Mouse (Mus musculus) hindbrain, embryonic 16.5 days (tissue): ENCODE data around the gene Rnf19b. TPM values are rescaled to one million over a fixed set of nuclear protein-coding genes. Genes with fewer than 3 reads are reported as not detected.

ENCODE experiments used
- ATAC-seq: fragments of 200-750 bp; cut with Nextera tagmentation; 2 replicates; pipeline ENCODE4 v1.8.0; 2017; ENCODE audit warnings: moderate TSS enrichment, moderate library complexity
- H3K27ac ChIP-seq: fragments of 300-500 bp; sonication (generic); 2 replicates; pipeline ENCODE4 v1.5.1; 2014; ENCODE audit warnings: low read depth, mild to moderate bottlenecking, control low read depth, low read length, moderate library complexity
- H3K27me3 ChIP-seq: fragments of 300-500 bp; sonication (generic); replicated peaks from 2 replicates; pipeline ENCODE4 v1.6.1; 2014; ENCODE audit warnings: low read length; ENCODE audit not compliant: control insufficient read depth, insufficient read depth
- H3K36me3 ChIP-seq: fragments of 300-500 bp; sonication (generic); 2 replicates; pipeline ENCODE4 v1.6.1; 2014; ENCODE audit warnings: mild to moderate bottlenecking, low read length, moderate library complexity, mixed read lengths; ENCODE audit not compliant: control insufficient read depth, insufficient read depth
- H3K4me1 ChIP-seq: fragments of 300-500 bp; sonication (generic); 2 replicates; pipeline ENCODE4 v1.6.1; 2014; ENCODE audit warnings: low read depth, low read length; ENCODE audit not compliant: control insufficient read depth, insufficient read depth
- H3K4me2 ChIP-seq: fragments of 300-500 bp; sonication (generic); 2 replicates; pipeline ENCODE4 v1.6.1; 2014; ENCODE audit warnings: mild to moderate bottlenecking, low read length, control low read depth, moderate library complexity
- H3K4me3 ChIP-seq: fragments of 300-500 bp; sonication (generic); 2 replicates; pipeline ENCODE4 v1.5.1; 2014; ENCODE audit warnings: mild to moderate bottlenecking, low read length, control low read depth, moderate library complexity
- H3K9ac ChIP-seq: fragments of 300-500 bp; sonication (generic); 2 replicates; pipeline ENCODE4 v1.6.1; 2014; ENCODE audit warnings: low read depth, mild to moderate bottlenecking, control low read depth, low read length, moderate library complexity
- H3K9me3 ChIP-seq: fragments of 300-500 bp; sonication (generic); 2 replicates; pipeline ENCODE4 v1.6.1; 2014; ENCODE audit warnings: mild to moderate bottlenecking, low read length, moderate library complexity; ENCODE audit not compliant: control insufficient read depth
- WGBS: fragments of 180-500 bp; shearing (Covaris S2); extraction: QIAGEN DNeasy Blood & Tissue Kit; methylation state at CpG from one replicate; pipeline ENCODE4 v1.1.7; 2014; 5-methylcytosine and 5-hydroxymethylcytosine counted together
- polyA plus RNA-seq: library from polyadenylated mRNA; unstranded; fragments of >200 nt; fragmentation: Nextera tagmentation; extraction: Ambion mirVana; gene quantifications from 2 replicates; pipeline ENCODE4 v1.2.1, GENCODE M21; 2015

The Rnf19b gene
- polyA plus RNA-seq, 1 experiment from 2014 or later: 30.8 TPM

GRCm38 (mm10) chr4:129049306-129050011, 8.6 kb upstream of the Rnf19b start:
- 2% methylated on average over 22 of the region's 23 CpGs for WGBS

GRCm38 (mm10) chr4:129050365-129050764, 7.7 kb upstream of the Rnf19b start:
- no peak overlapping the region for H3K9ac ChIP-seq
- H3K27ac ChIP-seq: peak overlapping the region; percentile 96
- 68% methylated on average over 4 of the region's 4 CpGs for WGBS
- H3K27me3 ChIP-seq: no peaks in the 10 kb centered on the region
- H3K4me1 ChIP-seq: peaks cover 11% of the 10 kb centered on the region
- no peak for ATAC-seq
- no peaks in the 10 kb centered on the region for H3K9me3 ChIP-seq
- no peaks in the 10 kb centered on the region for H3K36me3 ChIP-seq
- H3K4me3 ChIP-seq: no peak overlapping the region
- no peak overlapping the region for H3K4me2 ChIP-seq

More at GRCm38 (mm10) chr4:129049306-129050011, 8.6 kb upstream of the Rnf19b start:
- H3K27ac ChIP-seq: peak overlapping the region; percentile 96
- no peaks in the 10 kb centered on the region for H3K27me3 ChIP-seq
- ATAC-seq: peak; percentile 63; the same call in 1 of the 2 replicates
- H3K36me3 ChIP-seq: no peaks in the 10 kb centered on the region
- H3K4me2 ChIP-seq: peak overlapping the region; percentile 93
- no peaks in the 10 kb centered on the region for H3K9me3 ChIP-seq
- H3K4me1 ChIP-seq: peaks cover 11% of the 10 kb centered on the region
- H3K4me3 ChIP-seq: peak overlapping the region; percentile 49
- H3K9ac ChIP-seq: peak overlapping the region; percentile 71

GRCm38 (mm10) chr4:129050901-129051417, 7.1 kb upstream of the Rnf19b start:
- Histone ChIP-seq H3K4me3 (no peak overlapping the region), H3K4me1 (peaks cover 11% of the 10 kb centered on the region), H3K4me2 (no peak overlapping the region), H3K9me3 (no peaks in the 10 kb centered on the region), H3K27ac (no peak overlapping the region), H3K9ac (no peak overlapping the region), H3K27me3 (no peaks in the 10 kb centered on the region), H3K36me3 (no peaks in the 10 kb centered on the region)
- ATAC-seq: no peak
- 83% methylated on average over 6 of the region's 6 CpGs for WGBS

GRCm38 (mm10) chr4:129051461-129052183, 6.4 kb upstream of the Rnf19b start:
- no peak overlapping the region for H3K9ac ChIP-seq
- H3K9me3 ChIP-seq: no peaks in the 10 kb centered on the region
- H3K27ac ChIP-seq: no peak overlapping the region
- H3K36me3 ChIP-seq: no peaks in the 10 kb centered on the region
- no peak for ATAC-seq
- no peak overlapping the region for H3K4me2 ChIP-seq
- H3K4me1 ChIP-seq: peaks cover 11% of the 10 kb centered on the region
- H3K27me3 ChIP-seq: no peaks in the 10 kb centered on the region
- no peak overlapping the region for H3K4me3 ChIP-seq
- WGBS: 40% methylated on average over 11 of the region's 11 CpGs

GRCm38 (mm10) chr4:129054757-129055156, 3.3 kb upstream of the Rnf19b start:
- Histone ChIP-seq H3K9me3 (no peaks in the 10 kb centered on the region), H3K4me3 (no peak overlapping the region), H3K4me1 (peaks cover 9% of the 10 kb centered on the region), H3K9ac (no peak overlapping the region), H3K27me3 (no peaks in the 10 kb centered on the region), H3K36me3 (no peaks in the 10 kb centered on the region), H3K4me2 (no peak overlapping the region), H3K27ac (no peak overlapping the region)
- ATAC-seq: no peak
- WGBS: 87% methylated on average over 12 of the region's 12 CpGs

- Histone ChIP-seq H3K27ac (no peak overlapping the region), H3K36me3 (no peaks in the 10 kb centered on the region), H3K9ac (no peak overlapping the region), H3K4me1 (peaks cover 11% of the 10 kb centered on the region), H3K9me3 (no peaks in the 10 kb centered on the region), H3K4me3 (no peak overlapping the region), H3K4me2 (no peak overlapping the region), H3K27me3 (no peaks in the 10 kb centered on the region)
- ATAC-seq: no peak
- WGBS: 87% methylated on average over 5 of the region's 5 CpGs
Measured at GRCm38 (mm10) chr4:129055562-129055961, 2.5 kb upstream of the Rnf19b start.

GRCm38 (mm10) chr4:129057533-129058206, 401 bp upstream of the Rnf19b start:
- peak overlapping the region; percentile 58 for H3K4me3 ChIP-seq
- 4% methylated on average over 31 of the region's 44 CpGs for WGBS
- peak; percentile 97 for ATAC-seq
- peak overlapping the region; percentile 93 for H3K27ac ChIP-seq
- peak overlapping the region; percentile 84 for H3K4me2 ChIP-seq
- H3K36me3 ChIP-seq: no peaks in the 10 kb centered on the region
- no peaks in the 10 kb centered on the region for H3K27me3 ChIP-seq
- peaks cover 21% of the 10 kb centered on the region for H3K4me1 ChIP-seq
- H3K9ac ChIP-seq: peak overlapping the region; percentile 96
- H3K9me3 ChIP-seq: no peaks in the 10 kb centered on the region

GRCm38 (mm10) chr4:129059125-129059551, 1.1 kb downstream of the Rnf19b start:
- Histone ChIP-seq H3K4me1 (peaks cover 21% of the 10 kb centered on the region), H3K4me3 (peak overlapping the region; percentile 58), H3K27me3 (no peaks in the 10 kb centered on the region), H3K27ac (no peak overlapping the region; the same call in none of the 2 replicates), H3K36me3 (no peaks in the 10 kb centered on the region), H3K4me2 (peak overlapping the region; percentile 84), H3K9me3 (no peaks in the 10 kb centered on the region), H3K9ac (peak overlapping the region; percentile 96)
- 2% methylated on average over 13 of the region's 13 CpGs for WGBS
- no peak for ATAC-seq

GRCm38 (mm10) chr4:129059922-129060321, 1.9 kb downstream of the Rnf19b start:
- ATAC-seq: no peak
- no peak overlapping the region for H3K27ac ChIP-seq
- H3K4me1 ChIP-seq: peaks cover 21% of the 10 kb centered on the region
- no peaks in the 10 kb centered on the region for H3K27me3 ChIP-seq
- no peak overlapping the region; the same call in 1 of the 2 replicates for H3K9ac ChIP-seq
- H3K4me2 ChIP-seq: peak overlapping the region; percentile 84
- no peaks in the 10 kb centered on the region for H3K9me3 ChIP-seq
- 63% methylated on average over 4 of the region's 4 CpGs for WGBS
- H3K4me3 ChIP-seq: peak overlapping the region; percentile 58
- no peaks in the 10 kb centered on the region for H3K36me3 ChIP-seq
